Mouse (Mus musculus) stomach, embryonic 15.5 days (tissue): Measurements from ENCODE around the gene Mtch1. TPM values are rescaled to one million over a fixed set of nuclear protein-coding genes. Genes with fewer than 3 reads are reported as not detected.

ENCODE experiments used
- polyA plus RNA-seq: library from polyadenylated mRNA; unstranded; fragments of >200 nt; fragmentation: Nextera tagmentation; extraction: Ambion mirVana; gene quantifications from 2 replicates; pipeline ENCODE4 v1.2.1, GENCODE M21; 2015

Gene Mtch1
- polyA plus RNA-seq, 1 experiment from 2014 or later, result 250 TPM

Other genes with a start within 250 kb of the Mtch1 start
- 1.5 and 2.3 TPM in 2 replicates for gene Rab44, start 233.8 kb downstream of the Mtch1 start, polyA plus RNA-seq
- 9.2 and 10.3 TPM in 2 replicates for gene Cpne5, start 109.8 kb downstream of the Mtch1 start, polyA plus RNA-seq
- gene Ppil1, start 83.7 kb downstream of the Mtch1 start, polyA plus RNA-seq, result 148 and 150 TPM in 2 replicates
- gene BC004004, start 79.1 kb downstream of the Mtch1 start, polyA plus RNA-seq, result 81.6 and 87.1 TPM in 2 replicates
- gene Pi16, start 30.3 kb downstream of the Mtch1 start, polyA plus RNA-seq, result 1.6 and 1.9 TPM in 2 replicates
- 11.3 and 12.5 TPM in 2 replicates for gene Fgd2, start 13.0 kb upstream of the Mtch1 start, polyA plus RNA-seq
- gene Pim1, start 142.8 kb upstream of the Mtch1 start, polyA plus RNA-seq, result 11.5 and 20.9 TPM in 2 replicates
- gene Gm17657, start 201.7 kb upstream of the Mtch1 start, polyA plus RNA-seq, result not detected in 2 replicates
- gene Tbc1d22b, start 201.9 kb upstream of the Mtch1 start, polyA plus RNA-seq, result 12.2 and 14.8 TPM in 2 replicates
- gene Tmem217, start 204.5 kb upstream of the Mtch1 start, polyA plus RNA-seq, result 0.93 and 1.3 TPM in 2 replicates